Mouse (Mus musculus): ENCODE results near the gene Macrod2.

Macrod2 gene

DNA sequence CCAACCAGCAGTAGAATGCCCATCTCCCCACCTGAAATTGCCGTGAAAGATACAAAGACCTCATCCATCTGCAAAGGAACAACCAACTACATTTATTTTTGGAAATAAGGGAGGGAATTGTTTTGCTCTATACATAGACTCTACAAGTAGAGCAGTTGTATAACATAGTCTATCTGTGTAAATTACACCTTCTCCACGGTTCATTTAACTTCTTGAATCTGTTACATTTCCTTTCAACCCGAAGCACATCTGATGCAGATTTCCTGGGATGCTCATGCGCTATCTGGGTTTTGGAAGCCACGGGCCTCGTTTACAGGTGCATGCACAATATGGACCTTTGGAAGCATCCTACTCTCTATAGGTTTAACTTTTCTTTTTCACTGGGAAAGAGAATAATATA, 175.8 kb downstream of the Macrod2 start:
- in situ Hi-C loops (cut with MboI, MseI) = no loop called here

DNA sequence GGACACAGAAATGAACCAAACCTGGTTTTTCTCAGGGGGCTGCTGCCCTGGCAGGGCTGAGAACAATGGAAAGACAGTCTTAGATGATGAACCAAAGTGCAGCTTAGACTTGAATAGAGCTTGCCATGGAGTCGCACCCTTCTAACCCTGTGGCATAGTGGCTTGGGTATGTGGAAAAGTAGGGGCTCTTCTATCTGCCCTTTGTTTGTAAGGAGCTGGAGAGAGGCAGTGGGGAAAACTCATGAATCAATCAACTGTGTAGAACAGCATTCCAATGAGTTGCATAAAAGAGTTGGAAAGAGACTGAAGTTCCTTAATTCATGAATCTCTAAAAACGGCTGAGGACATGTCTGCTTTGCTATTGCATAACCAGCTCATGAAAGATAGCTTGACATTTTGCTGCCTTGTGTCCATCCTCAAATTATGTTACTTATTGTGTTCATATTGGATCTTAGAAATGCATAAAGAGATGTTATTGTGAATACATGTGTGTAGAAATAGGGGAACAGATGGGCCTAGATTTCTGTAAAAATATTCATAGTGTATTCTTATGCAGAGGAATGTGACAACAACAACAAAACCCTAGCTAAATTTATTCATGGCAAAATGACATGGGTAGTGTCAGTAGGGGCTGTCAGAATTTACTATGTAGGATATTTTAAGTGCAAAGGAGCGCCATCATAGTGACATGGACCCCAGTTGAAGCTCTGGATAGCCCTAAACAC, 197.6 kb downstream of the Macrod2 start:
- in situ Hi-C loops (cut with MboI, MseI) = no loop called here

DNA sequence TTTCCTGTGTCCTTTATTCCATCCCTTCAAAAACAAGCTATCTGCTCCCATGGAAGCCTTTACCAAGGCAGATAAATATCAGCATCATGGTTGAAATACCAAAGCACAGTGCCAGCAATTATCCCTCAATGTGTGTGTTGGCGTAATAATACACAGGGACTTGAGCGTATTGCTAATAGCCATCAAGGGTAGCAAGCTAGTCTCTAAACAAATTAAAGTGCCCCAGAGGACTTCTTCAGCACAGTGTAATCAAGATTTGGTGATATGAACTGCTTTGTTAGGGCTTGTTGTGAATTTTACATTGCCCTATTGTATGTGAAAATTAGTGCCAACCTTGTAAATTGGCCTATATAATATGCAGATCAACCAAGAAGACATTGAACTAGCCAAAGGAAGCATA, 201.8 kb downstream of the Macrod2 start:
- in situ Hi-C loops (cut with MboI, MseI) = no loop called here

DNA sequence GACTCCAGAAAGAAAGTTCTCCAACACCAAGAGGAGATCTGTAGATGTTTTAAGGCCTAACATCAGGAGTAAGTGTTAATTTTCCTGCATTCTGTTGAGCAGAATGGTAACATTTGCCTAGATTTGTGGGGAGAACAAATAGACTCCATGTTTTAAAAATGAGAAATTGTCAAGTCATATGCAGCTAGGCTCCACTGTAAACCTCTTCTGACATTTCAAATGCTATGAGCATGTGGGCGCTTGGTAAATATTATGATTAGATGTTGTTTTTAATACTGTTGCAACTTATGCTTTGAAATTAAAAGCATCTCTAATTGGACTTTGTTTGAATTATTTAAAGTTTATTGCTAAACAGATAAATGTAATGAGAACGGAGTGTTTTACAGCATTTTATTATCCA, 220.3 kb downstream of the Macrod2 start:
- in situ Hi-C loops (cut with MboI, MseI) = no loop called here

DNA sequence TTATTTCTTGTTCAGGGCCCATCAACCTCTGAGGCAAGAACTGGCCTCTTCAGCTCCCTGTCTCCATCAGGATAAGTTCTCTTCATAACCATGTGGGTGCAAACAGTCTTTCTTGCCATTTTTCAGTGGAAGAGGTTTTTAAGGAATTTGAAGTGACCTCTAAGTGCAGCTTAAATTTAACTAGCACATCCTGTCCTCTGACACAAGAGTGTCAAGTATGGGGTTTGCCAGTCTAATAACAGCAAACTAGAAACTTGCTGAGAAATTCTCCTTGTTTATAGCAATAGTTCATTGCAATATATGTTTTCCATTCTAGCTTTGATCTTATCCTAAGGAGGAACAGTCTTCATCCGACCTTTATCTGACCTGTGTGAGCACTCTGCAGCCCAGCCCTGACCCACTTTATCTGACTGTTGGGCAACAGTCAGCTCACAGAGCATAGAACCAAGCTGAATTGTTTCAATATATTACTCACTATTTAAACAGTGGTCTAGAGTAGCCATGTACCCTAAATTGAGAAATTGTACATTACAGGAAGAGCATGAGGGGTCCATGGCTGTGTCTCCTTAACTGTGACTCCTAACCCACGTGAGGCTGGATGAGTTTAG, 226.7 kb downstream of the Macrod2 start:
- in situ Hi-C loops (cut with MboI, MseI) = no loop called here

DNA sequence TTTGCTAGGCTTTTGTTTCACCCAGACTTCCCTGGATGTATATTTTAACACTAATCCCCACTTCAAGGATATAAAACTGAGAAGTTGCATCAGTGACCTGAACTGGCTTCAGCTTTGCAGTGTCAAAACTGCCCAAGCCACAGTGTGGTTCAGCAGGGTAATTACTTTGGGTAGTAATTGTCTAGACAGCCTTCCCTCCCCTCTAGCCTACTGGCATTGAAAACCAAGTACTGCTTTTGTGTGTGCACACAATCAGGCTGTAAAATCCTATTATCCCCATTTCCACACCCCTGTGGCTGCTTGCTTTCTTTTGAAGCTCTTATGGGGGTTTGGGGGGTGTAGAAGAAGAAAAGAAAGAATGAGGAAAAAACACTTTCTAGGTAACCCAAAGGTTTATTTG, 258.4 kb downstream of the Macrod2 start:
- in situ Hi-C loops (cut with MboI, MseI) = no loop called here

DNA sequence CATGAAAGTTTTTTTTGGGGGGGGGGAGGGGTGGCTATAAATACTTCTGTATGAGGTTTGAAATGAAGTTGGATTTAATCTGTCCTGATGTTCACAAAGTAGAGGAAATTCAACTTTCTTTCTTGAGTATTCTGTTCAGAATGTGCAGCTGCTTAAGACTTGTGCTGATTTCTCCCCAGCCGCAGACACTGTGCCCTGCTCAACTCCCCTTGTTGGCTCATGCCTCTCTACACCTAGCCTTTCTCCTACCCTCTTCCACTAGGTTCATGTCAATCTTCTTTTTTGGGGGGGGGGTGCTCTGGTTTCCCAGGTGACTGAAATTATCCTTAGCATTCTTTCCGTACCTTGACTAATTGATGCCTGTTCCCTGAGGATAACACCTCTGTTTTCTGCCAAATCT, 258.9 kb downstream of the Macrod2 start:
- in situ Hi-C loops (cut with MboI, MseI) = no loop called here

DNA sequence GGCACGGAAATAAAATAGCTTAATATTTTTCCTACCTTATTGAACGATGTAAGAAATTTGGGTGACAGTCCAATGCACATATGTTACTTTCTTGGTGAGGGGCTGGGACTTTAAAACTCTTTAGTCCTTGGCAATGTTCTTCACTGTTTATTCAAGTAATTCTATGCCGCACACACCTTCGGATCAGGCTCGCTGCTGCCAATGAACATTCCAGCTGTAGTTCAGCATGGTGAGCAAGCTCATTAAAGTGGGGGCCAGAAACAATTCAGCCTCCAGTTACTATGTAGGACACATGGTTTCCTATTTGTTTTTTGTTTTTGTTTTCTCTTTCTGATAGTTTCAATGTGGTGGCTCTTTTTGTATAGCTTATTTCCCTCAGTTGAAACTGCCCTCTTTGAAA, 267.6 kb downstream of the Macrod2 start:
- in situ Hi-C loops (cut with MboI, MseI) = no loop called here

DNA sequence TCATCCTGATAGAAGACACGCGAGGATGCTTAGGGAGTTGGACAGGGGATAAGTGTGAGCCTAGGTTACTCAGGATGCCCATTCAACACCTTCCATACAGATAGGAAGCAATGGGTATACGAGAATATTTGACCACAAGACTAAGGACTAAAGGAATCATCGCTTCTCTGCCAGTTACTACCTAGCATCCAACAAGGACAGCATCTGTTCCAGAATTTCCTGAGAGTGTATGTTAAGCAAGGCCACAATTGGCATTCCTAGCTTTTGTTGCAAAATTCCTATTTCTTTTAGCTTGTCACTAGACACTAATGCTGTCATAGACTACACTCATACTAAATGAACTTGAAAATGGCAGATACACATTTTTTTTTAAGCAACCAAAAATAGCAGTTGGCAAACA, 269.3 kb downstream of the Macrod2 start:
- in situ Hi-C loops (cut with MboI, MseI) = no loop called here

DNA sequence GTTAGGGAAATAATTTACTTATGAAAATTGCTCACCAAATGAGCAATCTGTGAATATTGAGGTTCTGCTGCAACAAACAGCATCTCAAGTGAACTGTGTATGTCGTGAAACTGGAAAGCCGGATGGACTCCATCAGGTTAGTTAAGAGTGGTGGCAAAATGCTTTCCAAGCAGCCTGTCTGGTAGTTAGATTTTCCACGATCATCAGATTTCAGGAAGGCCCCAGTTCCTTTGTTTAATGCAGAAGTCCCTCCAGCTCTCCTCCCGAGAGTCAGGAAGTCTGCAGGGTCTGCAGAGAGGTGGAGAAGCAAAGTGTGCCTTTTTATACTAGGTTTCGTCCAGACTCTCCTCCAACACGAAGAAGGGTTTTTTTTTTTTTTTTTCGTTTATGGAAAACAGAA, 271.7 kb downstream of the Macrod2 start:
- in situ Hi-C loops (cut with MboI, MseI) = no loop called here

DNA sequence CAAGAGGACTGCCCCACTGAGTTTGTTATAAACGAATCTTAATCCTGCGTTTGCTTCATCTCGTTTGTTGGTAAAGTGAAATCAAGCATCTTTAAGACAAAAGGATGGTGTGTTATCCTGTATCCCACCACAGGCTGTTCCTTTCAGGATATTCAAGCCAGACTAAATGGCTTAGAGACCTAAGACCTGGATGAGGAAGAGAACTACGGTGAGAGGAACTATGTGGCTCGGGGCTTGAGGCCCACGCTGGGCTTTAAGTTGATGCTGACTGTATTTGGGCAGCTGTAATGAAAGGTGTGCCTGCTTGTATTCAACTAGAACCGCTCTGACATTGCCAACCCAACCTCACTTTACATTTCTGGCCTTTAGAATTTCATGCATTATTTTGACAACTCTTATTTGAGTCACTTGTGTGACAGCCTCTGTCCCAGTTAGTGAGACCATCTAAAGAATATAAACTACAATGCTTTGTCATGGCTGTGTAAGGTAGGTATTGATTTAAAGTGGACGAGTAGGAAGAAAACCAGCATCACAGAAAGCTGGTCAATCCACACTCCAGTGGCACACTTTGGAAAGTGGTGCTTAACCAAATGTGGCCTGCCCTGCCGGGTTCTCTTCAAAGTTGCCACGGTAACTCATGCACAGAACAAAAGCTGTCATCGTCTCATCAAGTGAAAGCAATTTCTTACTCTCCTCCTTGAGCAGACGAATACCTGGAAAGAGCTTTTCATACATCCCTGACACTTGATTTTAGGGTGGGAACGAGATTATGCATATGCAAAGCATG, 272.3 kb downstream of the Macrod2 start:
- in situ Hi-C loops (cut with MboI, MseI) = no loop called here

DNA sequence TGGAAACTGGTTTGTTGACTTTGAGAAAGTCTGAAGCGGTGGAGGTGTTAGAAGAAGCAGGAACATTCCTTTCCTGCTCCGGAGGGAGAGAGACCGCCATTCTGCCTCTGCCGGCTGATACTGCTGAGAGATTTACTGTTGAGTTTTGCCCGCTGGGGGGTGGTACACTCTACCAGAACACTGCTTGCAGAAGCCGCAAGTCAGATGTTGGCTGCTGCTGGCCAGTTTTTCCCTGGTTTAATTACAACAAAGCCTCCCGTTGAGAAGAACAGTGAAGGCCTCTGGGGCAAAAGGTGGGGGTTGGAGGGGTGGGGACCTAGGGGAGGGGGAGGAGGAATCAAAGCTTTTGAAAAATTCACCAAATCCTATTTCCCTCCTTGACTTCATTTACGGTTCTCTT, 273.2 kb downstream of the Macrod2 start:
- in situ Hi-C loops (cut with MboI, MseI) = no loop called here

DNA sequence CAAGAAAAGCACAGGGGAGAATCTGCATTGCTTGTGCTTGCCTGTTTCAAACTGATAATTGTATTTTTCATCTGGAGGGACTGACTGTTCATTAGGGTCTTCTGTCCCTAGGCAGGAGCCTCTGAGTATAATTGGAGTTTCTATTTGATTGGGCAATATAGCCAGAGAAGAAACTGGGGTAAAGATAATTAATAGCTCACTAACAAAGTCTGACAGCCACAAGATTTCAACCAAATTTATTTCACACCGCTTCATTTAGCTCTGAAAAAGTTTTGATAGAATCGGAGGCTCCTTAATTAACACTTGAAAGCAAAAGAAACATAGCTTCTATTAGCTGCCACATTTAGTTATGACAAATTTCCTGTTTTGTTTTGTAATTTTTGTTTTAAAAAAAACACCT, 274.0 kb downstream of the Macrod2 start:
- in situ Hi-C loops (cut with MboI, MseI) = no loop called here

DNA sequence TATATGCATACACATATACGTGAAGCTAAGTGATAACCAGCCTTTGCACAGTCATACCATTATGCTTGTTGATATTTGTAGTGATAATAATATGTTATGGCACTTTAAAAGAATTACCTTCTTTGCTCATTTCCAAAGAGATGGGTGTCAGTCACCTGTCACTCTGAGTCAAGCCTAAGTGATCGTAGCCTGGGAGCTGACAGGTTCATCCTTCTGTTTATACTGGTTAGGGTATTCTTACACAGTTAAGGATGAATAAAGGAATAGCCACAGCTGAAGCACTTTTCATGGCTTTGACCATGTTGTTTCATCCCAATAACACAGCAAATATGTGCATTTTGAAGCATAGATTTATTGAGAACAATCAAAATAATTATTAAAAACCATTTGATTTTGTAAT, 274.7 kb downstream of the Macrod2 start:
- in situ Hi-C loops (cut with MboI, MseI) = no loop called here

DNA sequence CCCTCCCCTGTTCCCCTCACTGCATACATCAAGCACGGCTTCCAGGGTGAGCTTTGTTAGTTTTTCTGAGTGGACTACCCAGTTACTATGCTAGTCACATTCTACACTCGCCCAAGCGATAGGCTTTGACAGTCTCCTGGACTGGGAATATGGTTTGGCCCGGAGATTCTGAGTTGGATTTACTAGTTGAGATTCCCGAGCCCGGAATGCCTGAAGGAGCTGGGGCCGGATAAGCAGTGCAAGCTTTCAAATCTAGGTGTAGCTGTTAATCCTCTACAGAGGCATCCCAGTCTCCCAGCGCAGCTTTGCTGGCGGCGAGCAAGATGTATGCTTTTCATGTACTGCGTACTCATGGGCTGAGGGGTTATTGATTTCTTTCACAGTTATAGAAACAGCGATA, 275.3 kb downstream of the Macrod2 start:
- in situ Hi-C loops (cut with MboI, MseI) = no loop called here

DNA sequence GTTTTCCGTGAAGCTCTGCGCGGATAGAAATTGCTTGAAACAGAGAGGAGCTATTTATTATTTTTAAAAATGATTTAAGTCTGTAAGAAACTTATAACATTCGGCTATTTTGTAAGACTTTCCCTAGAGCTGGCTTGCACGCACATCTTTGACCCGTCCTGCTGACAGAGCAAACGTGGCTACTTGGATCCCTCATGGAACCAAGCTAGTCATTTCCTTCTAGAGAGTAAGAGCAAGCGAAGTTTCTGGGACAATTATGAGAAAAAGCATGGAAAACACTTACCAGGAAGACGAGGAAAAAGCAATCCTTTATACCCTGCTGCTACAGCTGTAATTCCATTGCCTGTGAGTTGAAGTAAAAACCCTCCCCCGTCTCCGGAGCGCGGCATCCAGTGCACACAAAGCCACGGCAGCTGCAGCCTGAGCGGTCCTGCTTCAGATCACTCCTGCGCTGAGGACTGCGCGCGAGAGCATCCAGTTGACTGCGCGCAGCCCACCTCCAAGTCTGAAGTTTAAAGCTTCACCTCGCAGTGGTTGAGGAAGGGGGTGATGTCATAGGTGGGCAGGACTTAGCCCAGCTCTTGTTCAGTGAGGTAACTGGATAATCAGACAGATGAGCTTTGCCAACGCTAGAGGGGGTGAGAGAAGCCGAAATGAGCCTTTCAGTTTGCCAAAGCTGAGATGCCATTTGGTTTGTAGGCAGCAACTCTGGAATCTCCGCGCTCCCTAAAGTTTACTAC, 276.0 kb downstream of the Macrod2 start, which contains the start of gene Flrt3:
Gene Flrt3, minus strand, starts transcription at position 507 of the 740 bp plus-strand sequence.
- in situ Hi-C loops (cut with MboI, MseI) = no loop called here

DNA sequence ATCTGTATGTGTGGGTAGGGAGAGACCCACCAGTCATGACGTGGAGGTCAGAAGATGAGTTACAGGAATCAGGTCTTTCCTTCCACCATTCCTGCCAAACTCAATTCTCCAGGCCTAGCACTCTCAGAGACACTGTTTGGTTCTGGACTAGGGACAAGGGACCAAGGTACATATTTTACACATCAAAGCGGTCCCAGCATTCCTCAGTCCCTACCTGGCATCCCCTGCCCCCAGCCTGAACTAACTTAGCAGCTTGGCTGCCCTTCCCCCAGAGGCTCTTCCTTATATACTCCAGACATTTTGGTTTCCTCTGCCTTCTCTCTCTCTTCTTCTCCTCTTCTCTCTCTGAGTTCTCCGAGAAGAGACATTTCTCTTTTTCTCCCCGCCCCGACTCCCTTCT, 278.4 kb downstream of the Macrod2 start:
- in situ Hi-C loops (cut with MboI, MseI) = no loop called here

DNA sequence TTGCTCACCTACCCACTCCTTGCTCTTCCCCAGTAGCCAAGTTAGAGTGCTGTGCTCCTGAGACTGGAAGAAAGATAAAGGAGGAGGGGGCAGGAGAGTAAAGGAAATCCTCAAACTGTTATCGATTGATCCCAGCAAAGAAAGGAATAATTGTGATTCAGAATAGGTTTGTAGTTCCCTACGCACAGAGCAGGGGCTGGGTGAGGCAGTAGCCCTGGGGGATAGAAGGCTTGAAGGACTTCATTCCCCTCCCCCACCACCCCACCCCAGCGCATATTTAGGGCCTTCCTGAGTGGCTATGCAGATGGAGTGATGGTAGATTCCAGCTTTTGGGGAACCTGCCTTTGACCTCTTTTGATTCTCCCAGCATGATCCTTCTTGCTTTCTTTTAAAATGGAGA, 281.6 kb downstream of the Macrod2 start:
- in situ Hi-C loops (cut with MboI, MseI) = no loop called here

DNA sequence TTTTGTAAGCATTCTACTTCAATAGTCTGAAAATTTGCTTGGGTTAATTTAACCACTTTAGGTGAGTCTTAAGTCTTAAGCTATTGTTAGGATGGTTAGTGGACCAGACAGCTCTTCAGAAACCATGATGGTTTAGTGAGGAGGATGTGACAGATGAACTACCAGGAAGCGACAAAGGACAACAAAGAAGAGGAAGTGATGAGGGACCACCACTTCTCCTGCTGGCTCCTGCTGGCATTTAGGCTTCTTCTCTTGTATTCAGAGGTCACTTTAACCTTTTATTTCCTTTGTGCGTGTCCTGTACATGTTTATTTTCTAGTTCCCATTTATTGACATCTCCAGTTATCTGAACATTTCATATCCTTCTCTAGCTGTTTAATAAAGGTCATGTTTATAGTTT, 295.8 kb downstream of the Macrod2 start:
- in situ Hi-C loops (cut with MboI, MseI) = no loop called here

DNA sequence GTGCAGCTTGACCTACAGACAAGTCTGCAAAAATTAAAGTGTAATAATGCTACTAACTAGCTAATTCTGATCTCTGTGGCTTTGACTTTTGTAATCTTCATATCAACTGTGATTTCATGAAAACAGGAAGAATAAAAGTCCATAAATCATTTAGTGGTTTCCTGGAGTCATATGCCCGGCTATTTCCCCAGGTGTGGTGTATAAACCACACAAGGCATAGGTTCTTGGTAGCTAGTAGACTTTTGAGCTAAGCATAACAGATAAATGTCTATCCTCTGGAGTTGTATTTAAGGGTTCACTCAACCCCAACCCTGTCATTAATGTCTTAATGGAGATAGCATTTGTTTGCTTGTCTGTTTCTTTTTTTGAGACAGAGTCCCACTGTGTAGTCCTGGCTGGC, 296.3 kb downstream of the Macrod2 start:
- in situ Hi-C loops (cut with MboI, MseI) = no loop called here

DNA sequence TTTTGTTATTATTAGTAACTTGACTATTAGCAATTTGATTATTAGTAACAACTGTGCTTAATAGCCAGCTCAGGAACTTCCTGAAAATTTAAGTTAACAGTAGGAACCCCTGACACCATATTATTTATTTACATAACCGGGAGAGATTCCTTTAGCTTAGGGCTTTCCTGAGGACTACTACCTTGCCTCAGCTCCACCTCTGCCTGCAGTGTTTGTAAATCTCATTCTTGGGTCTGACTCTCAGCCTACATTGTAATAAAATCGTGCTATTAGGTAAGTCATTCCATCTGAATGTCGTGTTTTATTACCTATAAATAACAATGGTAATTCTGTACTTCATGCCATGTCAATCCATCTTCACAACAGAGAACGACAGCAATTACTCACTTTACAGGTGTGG, 297.4 kb downstream of the Macrod2 start:
- in situ Hi-C loops (cut with MboI, MseI) = no loop called here

DNA sequence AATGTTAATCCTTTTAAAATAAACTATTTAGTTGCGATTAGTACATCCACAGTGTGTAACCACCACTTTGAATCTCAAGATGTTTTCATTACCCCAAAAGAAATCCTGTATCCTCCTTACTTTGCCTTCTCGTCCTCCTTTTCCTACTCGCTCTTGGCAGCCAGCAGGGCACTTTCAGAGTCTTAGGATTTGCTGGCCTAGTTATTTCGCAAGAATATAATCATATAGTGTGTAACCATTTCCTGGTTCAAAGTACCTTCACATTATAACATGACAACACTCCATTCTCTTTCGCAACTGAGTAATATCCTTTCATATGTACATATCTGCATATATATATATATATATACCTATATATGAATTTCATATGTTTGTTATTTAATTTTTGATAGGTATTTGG, 298.7 kb downstream of the Macrod2 start:
- in situ Hi-C loops (cut with MboI, MseI) = no loop called here
